Mouse (Mus musculus) CH12.LX (cell line): ENCODE results near the gene Gm7534. TPM values are rescaled to one million over a fixed set of nuclear protein-coding genes. Genes with fewer than 3 reads are reported as not detected.

Experiments
- DNase-seq: peaks from one replicate; pipeline ENCODE4 v3.0.0-alpha.2; 2013; ENCODE audit errors: extremely low read depth
- H3K27ac ChIP-seq: 2 replicates; pipeline ENCODE4 v1.5.1; 2012; ENCODE audit warnings: low read depth, mild to moderate bottlenecking, control low read depth, moderate library complexity; ENCODE audit not compliant: insufficient read depth
- H3K27me3 ChIP-seq: replicated peaks from 2 replicates; pipeline ENCODE3; 2012; ENCODE audit warnings: inconsistent platforms
- H3K36me3 ChIP-seq, 2 experiments: replicated peaks in 1 of 2; 2 replicates each; pipeline versions ENCODE3 to v1.6.1; 2012; ENCODE audit warnings: inconsistent platforms in 1 of 2, low read length in 1 of 2, mild to moderate bottlenecking in 1 of 2, mixed read lengths in 1 of 2, moderate library complexity in 1 of 2; ENCODE audit not compliant: control insufficient read depth in 1 of 2, insufficient read depth in 1 of 2
- H3K4me1 ChIP-seq, 2 experiments: 2 replicates each; pipeline ENCODE4 v1.6.1; 2012; ENCODE audit warnings: inconsistent platforms in 1 of 2, moderate library complexity in 1 of 2; ENCODE audit not compliant: insufficient read depth in 2 of 2, control insufficient read depth in 1 of 2
- H3K4me2 ChIP-seq: 2 replicates; pipeline ENCODE4 v1.6.1; 2012; ENCODE audit warnings: low read depth, mild to moderate bottlenecking, control low read depth; ENCODE audit not compliant: poor library complexity, insufficient read depth, severe bottlenecking
- H3K4me3 ChIP-seq, 3 experiments: fragments of 150-350 bp in 1 of 3; sonication (generic) in 1 of 3; replicated peaks in 1 of 3; 2 replicates each; pipeline versions ENCODE3 to v1.5.1; 2011 to 2012; ENCODE audit warnings: low read depth in 2 of 3, low read length in 2 of 3, mild to moderate bottlenecking in 2 of 3, moderate library complexity in 2 of 3, control low read depth in 1 of 3, improper control_type of control experiment in 1 of 3, inconsistent platforms in 1 of 3, mixed read lengths in 1 of 3; ENCODE audit not compliant: poor library complexity in 1 of 3
- H3K79me2 ChIP-seq: replicated peaks from 2 replicates; pipeline ENCODE4 v1.6.1; 2012; ENCODE audit warnings: mild to moderate bottlenecking, moderate library complexity; ENCODE audit not compliant: control insufficient read depth, poor library complexity, insufficient read depth, severe bottlenecking; ENCODE audit errors: extremely low read depth
- H3K9ac ChIP-seq: 2 replicates; pipeline ENCODE4 v1.6.1; 2012; ENCODE audit warnings: low read depth, mild to moderate bottlenecking, control low read depth, moderate library complexity; ENCODE audit not compliant: insufficient read depth
- H3K9me3 ChIP-seq: replicated peaks from 2 replicates; pipeline ENCODE3; 2012; ENCODE audit warnings: low read length, inconsistent platforms, mixed read lengths
- CTCF ChIP-seq, 2 experiments: IDR thresholded peaks in 1 of 2; conservative IDR thresholded peaks in 1 of 2; 2 replicates each; pipeline ENCODE4 v1.5.1; 2011 to 2012; ENCODE audit warnings: low read depth in 2 of 2, low read length in 2 of 2, improper control_type of control experiment in 1 of 2, inconsistent platforms in 1 of 2, mild to moderate bottlenecking in 1 of 2, moderate library complexity in 1 of 2
- E2F4 ChIP-seq: IDR thresholded peaks from 2 replicates; pipeline ENCODE4 v1.6.1; 2011; ENCODE audit warnings: low read depth, low read length, improper control_type of control experiment; ENCODE audit not compliant: insufficient replicate concordance
- HCFC1 ChIP-seq: IDR thresholded peaks from 2 replicates; pipeline ENCODE4 v1.6.1; 2012; ENCODE audit warnings: low read depth, mild to moderate bottlenecking, inconsistent platforms, low read length, improper control_type of control experiment
- POLR2A ChIP-seq: IDR thresholded peaks from 2 replicates; pipeline ENCODE4 v1.6.1; 2011; ENCODE audit warnings: low read depth, mild to moderate bottlenecking, improper control_type of control experiment, low read length
- SIN3A ChIP-seq: IDR thresholded peaks from 2 replicates; pipeline ENCODE4 v1.6.1; 2012; ENCODE audit warnings: low read length, improper control_type of control experiment, inconsistent platforms
- TBP ChIP-seq: conservative IDR thresholded peaks from 2 replicates; pipeline ENCODE4 v1.6.1; 2011; ENCODE audit warnings: low read depth, low read length, improper control_type of control experiment
- USF2 ChIP-seq: conservative IDR thresholded peaks from 2 replicates; pipeline ENCODE4 v1.6.1; 2011; ENCODE audit warnings: low read depth, low read length, improper control_type of control experiment
- ZNF384 ChIP-seq: IDR thresholded peaks from 2 replicates; pipeline ENCODE4 v1.6.1; 2012; ENCODE audit warnings: low read depth, low read length, improper control_type of control experiment, inconsistent platforms
- dilution Hi-C: fragments of 300-500 bp; cut with MboI; formaldehyde crosslinking; loops from 2 replicates; pipeline ENCODE4 v1.14.3; 2020; ENCODE audit warnings: low sequenced_read_pairs; ENCODE audit not compliant: extremely low pct_unique_long_range_greater_than_20kb, extremely low pct_ligation_motif_present
- in situ Hi-C: fragments of 300-500 bp; cut with MboI; formaldehyde crosslinking; loops from 3 replicates; pipeline ENCODE4 v1.14.3; 2019; ENCODE audit warnings: low sequenced_read_pairs, low pct_ligation_motif_present, low pct_unique_long_range_greater_than_20kb, mixed read lengths
- polyA plus RNA-seq: library from polyadenylated mRNA; unstranded; fragments of >175 nt; gene quantifications from 2 replicates; pipeline ENCODE4 v1.2.1, GENCODE M21; 2012; ENCODE audit warnings: low read depth; ENCODE audit not compliant: insufficient read length
- total RNA-seq, 2 experiments: library from RNA; depleted of rRNA; stranded (reverse); fragments of 300-350 nt in 1 of 2; fragments of >200 nt in 1 of 2; gene quantifications; 2 replicates each; pipeline ENCODE4 v1.2.3; 2012 to 2014

Gene Gm7534
- total and polyA plus RNA-seq, 3 experiments: not detected

- in situ Hi-C loops: no loop called here
- H3K4me2 ChIP-seq: peak within 1 kb of the TSS; percentile 42
- TF ChIP-seq POLR2A: 0 out of 2 replicates have a peak, but pooled peaks have one; percentile 23
- TF ChIP-seq SIN3A: no peak
- no peak for DNase-seq
- dilution Hi-C loops: no loop called here
- H3K4me3 ChIP-seq: peak within 1 kb of the TSS; percentile 81 to 93 (median 89)
- no peaks in the 10 kb centered on the region for H3K9me3 ChIP-seq
- peaks cover 7 to 17% of the 10 kb centered on the region in 2 experiments for H3K36me3 ChIP-seq
- H3K9ac ChIP-seq: peak within 1 kb of the TSS; percentile 69
- H3K27me3 ChIP-seq: peaks cover 31% of the 10 kb centered on the region
- peaks cover 10% of the 10 kb centered on the region; the same call in 1 of the 2 replicates for H3K79me2 ChIP-seq
- H3K27ac ChIP-seq: no peak within 1 kb of the TSS
- H3K4me1 ChIP-seq: peaks cover 9 to 19% of the 10 kb centered on the region in 2 experiments; a peak in 3 of 4 replicates
Observed at GRCm38 (mm10) chr4:134243516-134244250, 40.9 kb upstream of the Gm7534 start, which contains the start of gene E130218I03Rik. E130218I03Rik (plus strand) TSS chr4:134243662.

- TF ChIP-seq CTCF (conservative IDR thresholded peaks at IDR 0.05 in 1 of 2, IDR thresholded peaks at IDR 0.05 in 1 of 2; ENCODE audit: low read depth in 2 of 2, low read length in 2 of 2) (0 out of 4 replicates have a peak, but pooled peaks of 1 of the 2 experiments have one; percentile 18), HCFC1 (no peak), ZNF384 (no peak)
- no peaks in the 10 kb centered on the region for H3K79me2 ChIP-seq
- in situ Hi-C loops (no loop called here), dilution Hi-C loops (no loop called here)
- no peak for DNase-seq
- H3K9me3 ChIP-seq: no peaks in the 10 kb centered on the region
- H3K4me3 ChIP-seq: no peak overlapping the region
- H3K4me2 ChIP-seq: no peak overlapping the region
- no peak overlapping the region for H3K9ac ChIP-seq
- H3K27me3 ChIP-seq: peaks cover 3% of the 10 kb centered on the region
- H3K27ac ChIP-seq: no peak overlapping the region
- H3K36me3 ChIP-seq: peaks cover 4 to 11% of the 10 kb centered on the region in 2 experiments
- peaks cover 9 to 14% of the 10 kb centered on the region in 2 experiments; a peak in 3 of 4 replicates for H3K4me1 ChIP-seq
Observed at GRCm38 (mm10) chr4:134238686-134239085, 35.9 kb upstream of the Gm7534 start.

GRCm38 (mm10) chr4:134238279-134238651, 35.5 kb upstream of the Gm7534 start, which contains the start of gene Cnksr1:
Cnksr1 (minus strand) TSS chr4:134238399.
- Histone ChIP-seq H3K4me2 (no peak within 1 kb of the TSS), H3K9me3 (no peaks in the 10 kb centered on the region), H3K79me2 (no peaks in the 10 kb centered on the region), H3K27me3 (peaks cover 4% of the 10 kb centered on the region), H3K4me1 (peaks cover 6 to 10% of the 10 kb centered on the region in 2 experiments; a peak in 2 of 4 replicates), H3K36me3 (peaks cover 0 to 7% of the 10 kb centered on the region in 2 experiments), H3K4me3 (no peak within 1 kb of the TSS), H3K27ac (no peak within 1 kb of the TSS), H3K9ac (no peak within 1 kb of the TSS)
- in situ Hi-C loops (no loop called here), dilution Hi-C loops (no loop called here)
- DNase-seq: no peak
- TF ChIP-seq E2F4: no peak
- TF ChIP-seq USF2: no peak
- no peak for TF ChIP-seq TBP
